Mouse (Mus musculus) left cerebral cortex, postnatal 36 days (tissue): Measurements from ENCODE around the gene Rnf19b. TPM values are rescaled to one million over a fixed set of nuclear protein-coding genes. Genes with fewer than 3 reads are reported as not detected.

ENCODE experiments used
- DNase-seq, 2 experiments: peaks; one replicate each; pipeline ENCODE4 v3.0.0; 2021 to 2022; ENCODE audit warnings: low spot score in 2 of 2, mixed read lengths in 1 of 2
- intact Hi-C: fragments of 180-260 bp; cut with DNase I; formaldehyde crosslinking; loops from one replicate; pipeline ENCODE4 v1.15.1; 2025
- total RNA-seq, 2 experiments: library from RNA; stranded (reverse); gene quantifications; 2 replicates each; pipeline ENCODE4 v1.2.3; 2021

The Rnf19b gene
- total RNA-seq, 2 experiments from 2014 or later: 48.7 to 58.2 TPM

- intact Hi-C loops: loop anchor here (10.0 kb wide), 1 partner anchor 324 kb away; no protein-coding TSS in a partner anchor
- DNase-seq: no peak
Observed at GRCm38 (mm10) chr4:129130755-129131303, 72.8 kb downstream of the Rnf19b start.

DNA sequence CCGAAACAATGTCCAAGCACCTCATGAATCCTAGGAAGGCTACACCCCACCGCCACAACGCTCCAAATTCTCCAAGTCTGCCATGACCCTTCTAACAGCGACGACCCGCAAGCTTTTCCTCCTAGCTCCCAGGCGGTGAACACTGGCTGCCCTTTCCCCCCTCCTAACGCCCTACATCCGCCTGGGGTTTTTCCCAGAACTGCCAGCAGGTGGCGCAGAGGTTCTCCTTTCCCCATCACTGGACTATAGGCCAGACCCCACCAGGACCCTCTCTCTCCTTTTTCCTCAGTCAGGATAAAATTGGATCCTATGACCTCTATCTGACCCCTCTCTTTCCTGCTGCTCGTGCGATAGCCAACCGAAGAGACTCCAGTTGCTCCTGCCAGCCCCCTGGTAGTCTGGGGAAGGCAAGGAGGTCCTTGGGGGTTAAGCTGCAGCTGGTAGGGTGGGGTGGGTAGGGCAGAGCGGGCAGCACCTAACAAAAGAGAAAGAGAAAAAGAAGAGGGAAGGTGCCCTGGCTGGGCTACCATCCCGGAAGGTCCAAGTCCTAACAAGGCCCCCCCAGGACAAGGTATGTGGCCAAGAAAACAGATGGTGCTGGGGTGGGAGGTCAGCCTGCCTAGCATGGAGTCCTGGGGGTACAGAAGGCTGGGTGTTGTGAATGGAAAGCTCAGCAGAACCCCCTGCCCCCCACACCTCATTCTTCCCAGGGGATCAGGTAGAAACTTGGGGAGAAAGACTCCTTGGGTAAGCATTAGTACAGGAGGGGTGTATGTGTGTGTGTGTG, 76.9 kb downstream of the Rnf19b start:
- no peak for DNase-seq
- intact Hi-C loops: loop anchor here (5.0 to 10.0 kb wide), 2 partner anchors 52 to 320 kb away; partner anchors contain the start of genes S100pbp and Yars

Other genes with a start within 250 kb of the Rnf19b start
- 10 to 100 TPM; 17.6 to 18.9 TPM for gene Trim62, start 174.7 kb upstream of the Rnf19b start, total RNA-seq
- 10 to 100 TPM; 53.8 to 56.6 TPM for gene Azin2, start 95.8 kb upstream of the Rnf19b start, total RNA-seq
- 10 to 100 TPM; 22.5 to 24.7 TPM for gene Ak2, start 66.3 kb upstream of the Rnf19b start, total RNA-seq
- gene Tmem54, start 47.3 kb downstream of the Rnf19b start, total RNA-seq: not detected
- 100 to 1,000 TPM; 656 to 793 TPM for gene Hpca, start 63.8 kb downstream of the Rnf19b start, total RNA-seq
- 10 to 100 TPM; 56.9 to 73.3 TPM for gene Fndc5, start 78.7 kb downstream of the Rnf19b start, total RNA-seq
- 10 to 100 TPM; 33.9 to 36.0 TPM for gene S100pbp, start 131.5 kb downstream of the Rnf19b start, total RNA-seq
- 10 to 100 TPM; 89.6 to 93.2 TPM for gene Yars, start 131.5 kb downstream of the Rnf19b start, total RNA-seq
- gene C77080, start 203.1 kb downstream of the Rnf19b start, total RNA-seq: 10 to 100 TPM; 19.7 to 27.1 TPM
- gene Sync, start 229.3 kb downstream of the Rnf19b start, total RNA-seq: 1 to 10 TPM; 1.3 to 2.1 TPM